Mouse (Mus musculus) cerebellum, adult 18-20 months (tissue): ENCODE data around the gene Nudt22.

Experiments
- DNase-seq, 2 experiments: peaks; one replicate each; pipeline ENCODE4 v3.0.0; 2021

The Nudt22 gene

GRCm38 (mm10) chr19:6975537-6976521 lies 20.1 kb downstream of the Nudt22 start, which contains the start of gene Plcb3:
TSS of gene Plcb3 (minus strand) at chr19:6976470.
- peak; percentile 42 to 50 for DNase-seq

GRCm38 (mm10) chr19:6974211-6975205 lies 21.4 kb downstream of the Nudt22 start, which contains the start of gene Ppp1r14b:
TSS of gene Ppp1r14b (plus strand) at chr19:6974968.
- DNase-seq = peak; percentile 58 to 61

GRCm38 (mm10) chr19:6973581-6974190 lies 22.2 kb downstream of the Nudt22 start:
- no peak for DNase-seq

GRCm38 (mm10) chr19:6972247-6972917 lies 23.5 kb downstream of the Nudt22 start:
- no peak for DNase-seq

GRCm38 (mm10) chr19:6971644-6972043 lies 24.3 kb downstream of the Nudt22 start:
- DNase-seq = no peak

- DNase-seq = no peak
Observed at GRCm38 (mm10) chr19:6970460-6971085, 25.3 kb downstream of the Nudt22 start.

- peak in 1 of 2 experiments; percentile 47 for DNase-seq
Observed at GRCm38 (mm10) chr19:6969665-6970381, 26.1 kb downstream of the Nudt22 start.

GRCm38 (mm10) chr19:6969291-6969664 lies 26.6 kb downstream of the Nudt22 start:
- DNase-seq = no peak

- DNase-seq = no peak
Observed at GRCm38 (mm10) chr19:6968491-6969271, 27.2 kb downstream of the Nudt22 start.

- DNase-seq = no peak
Observed at GRCm38 (mm10) chr19:6956461-6956860, 39.5 kb downstream of the Nudt22 start.

- no peak for DNase-seq
Observed at GRCm38 (mm10) chr19:6955424-6955823, 40.5 kb downstream of the Nudt22 start.

GRCm38 (mm10) chr19:6954046-6954445 lies 41.9 kb downstream of the Nudt22 start:
- peak in 1 of 2 experiments; percentile 46 for DNase-seq

GRCm38 (mm10) chr19:6952712-6953037 lies 43.2 kb downstream of the Nudt22 start:
- DNase-seq = peak in 1 of 2 experiments; percentile 27

GRCm38 (mm10) chr19:6951994-6952711 lies 43.8 kb downstream of the Nudt22 start:
- peak; percentile 78 for DNase-seq

GRCm38 (mm10) chr19:6951381-6951968 lies 44.4 kb downstream of the Nudt22 start:
- DNase-seq = peak; percentile 91 to 96

GRCm38 (mm10) chr19:6950613-6951153 lies 45.2 kb downstream of the Nudt22 start:
- DNase-seq = peak; percentile 65 to 66

GRCm38 (mm10) chr19:6949951-6950350 lies 46.0 kb downstream of the Nudt22 start:
- DNase-seq = no peak

- no peak for DNase-seq
Observed at GRCm38 (mm10) chr19:6949532-6949931, 46.4 kb downstream of the Nudt22 start.

- DNase-seq = peak; percentile 73 to 81
Observed at GRCm38 (mm10) chr19:6948186-6948585, 47.7 kb downstream of the Nudt22 start.
